Mouse (Mus musculus) midbrain, embryonic 15.5 days (tissue): ENCODE measurements around the gene Lzic. TPM values are rescaled to one million over a fixed set of nuclear protein-coding genes. Genes with fewer than 3 reads are reported as not detected.

Experiments used
- ATAC-seq: fragments of 200-750 bp; cut with Nextera tagmentation; replicated peaks from 2 replicates; pipeline ENCODE4 v1.8.0; 2017; ENCODE audit warnings: moderate TSS enrichment
- H3K27ac ChIP-seq: fragments of 300-500 bp; sonication (generic); 2 replicates; pipeline ENCODE4 v1.5.1; 2015; ENCODE audit warnings: mild to moderate bottlenecking, inconsistent platforms
- H3K27me3 ChIP-seq: fragments of 300-500 bp; sonication (generic); replicated peaks from 2 replicates; pipeline ENCODE4 v1.6.1; 2015; ENCODE audit warnings: inconsistent platforms
- H3K36me3 ChIP-seq: fragments of 300-500 bp; sonication (generic); replicated peaks from 2 replicates; pipeline ENCODE4 v1.6.1; 2015; ENCODE audit warnings: inconsistent platforms
- H3K4me1 ChIP-seq: fragments of 300-500 bp; sonication (generic); 2 replicates; pipeline ENCODE4 v1.6.1; 2015; ENCODE audit warnings: inconsistent platforms
- H3K4me2 ChIP-seq: fragments of 300-500 bp; sonication (generic); 2 replicates; pipeline ENCODE4 v1.6.1; 2015; ENCODE audit warnings: inconsistent platforms, mild to moderate bottlenecking, moderate library complexity
- H3K4me3 ChIP-seq: fragments of 300-500 bp; sonication (generic); 2 replicates; pipeline ENCODE4 v1.5.1; 2015; ENCODE audit warnings: mild to moderate bottlenecking, inconsistent platforms
- H3K9ac ChIP-seq: fragments of 300-500 bp; sonication (generic); 2 replicates; pipeline ENCODE4 v1.6.1; 2015; ENCODE audit warnings: mild to moderate bottlenecking, inconsistent platforms
- H3K9me3 ChIP-seq: fragments of 300-500 bp; sonication (generic); 2 replicates; pipeline ENCODE4 v1.6.1; 2016; ENCODE audit warnings: inconsistent platforms
- WGBS: fragments of 180-500 bp; shearing (Covaris S2); methylation state at CpG from one replicate; pipeline ENCODE4 v1.1.7; 2015; ENCODE audit warnings: mixed read lengths; 5-methylcytosine and 5-hydroxymethylcytosine counted together
- polyA plus RNA-seq: library from polyadenylated mRNA; unstranded; fragments of >200 nt; fragmentation: Nextera tagmentation; extraction: Ambion mirVana; gene quantifications from 2 replicates; pipeline ENCODE4 v1.2.1, GENCODE M21; 2015

Lzic gene
- polyA plus RNA-seq, 1 experiment from 2014 or later: 39.9 TPM

DNA sequence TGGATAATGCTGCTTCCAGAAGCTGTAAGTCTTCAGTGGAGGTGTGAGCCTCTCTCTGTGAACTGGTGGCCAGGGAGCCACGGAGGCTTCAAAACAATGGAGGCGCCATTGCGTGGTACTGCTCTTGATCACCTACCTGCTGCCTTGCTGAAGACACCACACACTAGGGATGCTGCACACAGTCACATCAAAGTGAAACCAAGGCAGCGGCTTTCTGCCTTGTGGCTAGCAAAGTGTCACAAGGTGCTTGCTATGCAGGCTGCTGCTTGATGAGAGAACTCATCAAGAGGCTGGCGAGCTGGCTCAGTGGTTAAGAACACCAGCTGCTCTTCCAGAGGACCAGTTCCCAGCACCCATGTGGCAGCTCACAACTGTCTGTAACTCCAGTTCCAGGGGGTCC, 30.7 kb downstream of the Lzic start:
- 92% methylated on average over 5 of the region's 5 CpGs for WGBS
- Histone ChIP-seq H3K9ac (no peak overlapping the region), H3K4me2 (no peak overlapping the region), H3K4me1 (peaks cover 24% of the 10 kb centered on the region), H3K36me3 (no peaks in the 10 kb centered on the region), H3K27me3 (no peaks in the 10 kb centered on the region), H3K4me3 (no peak overlapping the region), H3K27ac (no peak overlapping the region), H3K9me3 (no peaks in the 10 kb centered on the region)
- ATAC-seq: no peak

DNA sequence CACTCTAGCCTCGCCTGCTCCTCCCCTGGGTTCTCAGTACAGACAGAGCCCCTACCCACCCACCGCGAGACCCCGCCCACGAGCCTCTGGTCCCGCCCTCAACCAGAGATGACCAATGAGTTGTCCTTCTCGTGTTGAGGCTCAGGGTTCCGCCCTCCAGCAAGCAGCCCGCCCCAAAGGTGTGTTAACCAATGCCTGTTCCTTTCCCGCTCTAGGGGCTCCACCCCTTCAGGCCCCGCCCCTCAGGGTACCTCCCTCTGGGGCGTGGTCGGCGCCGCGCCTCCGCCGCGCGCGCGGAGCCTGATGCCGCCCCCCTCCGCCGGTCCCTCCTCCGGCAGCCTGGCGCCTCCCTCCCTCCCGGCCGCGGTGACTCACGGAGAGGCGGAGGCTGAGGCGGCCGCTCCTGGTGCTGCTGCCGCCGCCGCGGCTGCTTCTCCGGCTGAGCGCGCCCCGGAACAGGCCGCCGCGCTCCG, 32.9 kb downstream of the Lzic start, which contains the start of gene Ctnnbip1:
Gene Ctnnbip1 (plus strand): TSS at position 369 of the 473 bp plus-strand sequence.
- peaks cover 25% of the 10 kb centered on the region for H3K4me1 ChIP-seq
- peak within 1 kb of the TSS; percentile 77 for H3K4me3 ChIP-seq
- H3K27me3 ChIP-seq: no peaks in the 10 kb centered on the region
- H3K4me2 ChIP-seq: peak within 1 kb of the TSS; percentile 66
- peak within 1 kb of the TSS; percentile 66 for H3K27ac ChIP-seq
- H3K36me3 ChIP-seq: no peaks in the 10 kb centered on the region
- H3K9ac ChIP-seq: peak within 1 kb of the TSS; percentile 84
- no peaks in the 10 kb centered on the region for H3K9me3 ChIP-seq
- WGBS: under 1% methylated on average over 22 of the region's 46 CpGs
- peak; percentile 98 for ATAC-seq

DNA sequence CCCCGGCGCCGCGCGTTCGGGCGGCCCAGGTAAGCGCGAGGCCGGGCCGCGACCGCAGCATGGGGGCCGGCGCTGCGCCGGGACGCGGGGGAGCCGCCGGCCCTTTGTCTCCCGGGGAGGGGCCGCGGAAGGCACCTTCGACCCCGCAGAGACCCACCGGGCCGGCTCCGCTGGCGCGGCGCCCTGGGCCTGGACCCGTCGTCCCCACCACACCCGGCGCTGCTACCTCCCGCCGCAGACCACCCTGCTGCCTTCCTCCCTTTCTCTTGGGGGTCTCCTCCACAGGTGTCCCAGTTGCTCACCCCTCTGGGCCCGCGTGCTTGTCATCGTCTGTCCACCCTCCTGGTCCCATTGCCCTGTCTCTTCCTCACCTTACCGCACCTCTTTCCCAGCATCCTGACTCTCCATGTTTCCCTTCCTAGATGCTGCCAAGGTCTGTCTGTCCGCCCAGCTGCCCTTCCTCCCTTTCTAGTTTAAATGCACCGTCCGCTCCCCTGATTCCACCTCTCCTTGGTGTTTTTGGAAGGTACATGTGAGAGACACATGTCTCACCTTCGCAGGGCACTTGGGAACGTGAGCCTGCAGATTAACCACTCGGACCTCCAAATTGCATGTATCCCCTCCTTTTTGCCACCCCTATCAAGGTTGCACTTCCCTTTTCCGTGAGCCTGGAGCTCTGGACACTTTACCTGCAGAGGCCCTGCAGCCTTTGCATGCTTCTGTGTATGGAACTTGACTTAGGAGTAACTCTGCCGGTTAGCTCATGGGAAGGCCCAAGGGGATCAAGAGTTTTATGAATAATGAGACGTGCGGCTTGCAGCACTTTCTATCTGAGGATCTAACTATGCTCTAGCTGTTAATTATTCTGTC, 33.6 kb downstream of the Lzic start:
- Histone ChIP-seq H3K9ac (peak overlapping the region; percentile 84), H3K36me3 (no peaks in the 10 kb centered on the region), H3K4me2 (peak overlapping the region; percentile 66), H3K4me1 (peaks cover 28% of the 10 kb centered on the region), H3K27ac (peak overlapping the region; percentile 66), H3K4me3 (peak overlapping the region; percentile 77), H3K27me3 (no peaks in the 10 kb centered on the region), H3K9me3 (no peaks in the 10 kb centered on the region)
- 3% methylated on average over 37 of the region's 52 CpGs for WGBS
- peak; percentile 46 for ATAC-seq

DNA sequence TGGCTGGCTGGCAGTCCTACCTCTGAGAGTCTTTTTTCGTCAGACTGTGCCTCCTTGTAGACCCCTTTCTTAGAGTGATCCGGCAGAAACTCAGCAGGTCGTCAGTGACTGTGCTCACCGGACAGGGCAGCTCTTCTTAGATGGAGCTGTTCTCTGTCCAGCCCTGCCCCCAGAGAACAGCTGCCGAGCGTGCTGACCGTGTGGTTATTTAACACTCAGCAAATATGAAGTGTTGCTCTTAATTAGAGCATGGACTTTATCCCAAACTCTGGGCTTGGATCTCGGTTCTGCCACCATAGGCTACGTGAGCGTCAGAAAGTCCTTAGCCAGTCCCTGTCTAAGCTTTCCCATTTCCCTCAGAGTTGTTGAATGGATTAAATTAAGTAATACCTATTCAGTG, 36.2 kb downstream of the Lzic start:
- Histone ChIP-seq H3K27ac (no peak overlapping the region), H3K4me1 (peaks cover 41% of the 10 kb centered on the region), H3K4me3 (no peak overlapping the region), H3K4me2 (no peak overlapping the region), H3K9ac (no peak overlapping the region), H3K9me3 (no peaks in the 10 kb centered on the region), H3K36me3 (no peaks in the 10 kb centered on the region), H3K27me3 (no peaks in the 10 kb centered on the region)
- ATAC-seq: no peak
- 71% methylated on average over 10 of the region's 10 CpGs for WGBS

DNA sequence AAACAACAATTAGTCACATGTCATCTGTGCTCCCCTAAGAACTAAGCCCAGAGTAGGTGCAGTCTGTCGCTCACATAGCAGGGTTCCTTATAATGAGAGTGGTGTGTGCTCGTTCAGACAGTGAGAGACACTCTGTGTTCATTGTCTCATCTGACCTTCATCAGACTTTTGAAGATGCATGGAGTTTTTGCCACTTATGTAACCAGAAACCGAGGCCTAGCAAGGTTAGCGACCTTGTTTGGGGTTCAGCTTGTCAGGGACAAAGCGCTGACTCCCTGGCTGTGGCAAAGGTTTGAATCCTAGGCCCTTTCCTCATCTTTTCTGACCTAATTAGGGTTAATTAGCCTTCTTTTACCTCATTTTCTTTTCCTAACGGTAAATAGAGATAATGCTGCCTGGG, 38.9 kb downstream of the Lzic start:
- no peak for ATAC-seq
- 74% methylated on average over 6 of the region's 6 CpGs for WGBS
- no peaks in the 10 kb centered on the region for H3K27me3 ChIP-seq
- no peak overlapping the region for H3K4me3 ChIP-seq
- no peak overlapping the region for H3K27ac ChIP-seq
- no peaks in the 10 kb centered on the region for H3K9me3 ChIP-seq
- H3K4me2 ChIP-seq: no peak overlapping the region
- H3K9ac ChIP-seq: no peak overlapping the region
- H3K36me3 ChIP-seq: no peaks in the 10 kb centered on the region
- peaks cover 41% of the 10 kb centered on the region for H3K4me1 ChIP-seq

DNA sequence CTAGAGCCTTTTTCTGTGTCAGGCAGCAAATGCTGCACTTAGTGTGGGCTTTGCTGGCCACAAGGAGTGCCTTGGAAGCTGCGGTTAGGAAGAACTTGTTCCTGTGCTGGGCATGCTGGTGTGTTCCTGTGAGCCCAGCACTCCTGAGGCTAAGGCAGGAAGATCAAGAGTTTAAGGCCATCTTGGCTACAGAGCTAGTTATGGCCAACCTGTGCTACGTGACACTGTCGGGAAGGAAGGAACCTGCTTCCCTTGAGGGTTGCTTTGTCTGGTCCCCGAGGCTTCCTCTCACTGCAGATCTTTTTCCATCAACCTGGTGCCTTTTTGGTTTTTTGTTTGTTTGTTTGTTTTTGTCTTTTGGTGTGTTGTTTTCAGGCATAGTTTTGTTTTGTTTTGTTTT, 40.1 kb downstream of the Lzic start:
- H3K9ac ChIP-seq: no peak overlapping the region
- no peak overlapping the region for H3K27ac ChIP-seq
- no peak overlapping the region for H3K4me3 ChIP-seq
- no peak for ATAC-seq
- peaks cover 36% of the 10 kb centered on the region for H3K4me1 ChIP-seq
- no peaks in the 10 kb centered on the region for H3K9me3 ChIP-seq
- no peaks in the 10 kb centered on the region for H3K27me3 ChIP-seq
- no peak overlapping the region for H3K4me2 ChIP-seq
- no peaks in the 10 kb centered on the region for H3K36me3 ChIP-seq
- 87% methylated on average over 4 of the region's 4 CpGs for WGBS

DNA sequence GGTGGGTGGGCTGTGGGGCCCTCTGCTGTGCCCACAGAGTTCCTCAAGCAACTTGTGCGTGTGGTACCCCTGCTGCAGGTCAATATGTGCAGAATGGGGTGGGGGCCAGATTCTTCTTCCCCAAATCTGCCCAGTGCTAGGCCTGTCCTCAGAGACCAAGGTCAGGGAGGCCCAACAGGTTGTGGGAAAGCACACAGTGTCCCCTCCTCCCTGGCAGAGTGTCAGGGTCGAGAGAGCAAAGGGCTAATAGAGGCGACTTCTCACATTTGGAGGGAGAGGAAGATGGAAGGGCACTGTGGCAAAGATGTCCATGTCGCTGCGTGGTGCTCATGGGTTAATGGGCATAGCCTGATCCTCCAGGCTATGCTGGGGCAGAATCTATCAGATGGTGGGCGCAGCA, 40.8 kb downstream of the Lzic start:
- peaks cover 31% of the 10 kb centered on the region for H3K4me1 ChIP-seq
- H3K36me3 ChIP-seq: no peaks in the 10 kb centered on the region
- no peaks in the 10 kb centered on the region for H3K9me3 ChIP-seq
- no peak overlapping the region for H3K4me2 ChIP-seq
- H3K27me3 ChIP-seq: no peaks in the 10 kb centered on the region
- 73% methylated on average over 6 of the region's 6 CpGs for WGBS
- ATAC-seq: no peak
- H3K4me3 ChIP-seq: no peak overlapping the region
- H3K9ac ChIP-seq: no peak overlapping the region
- H3K27ac ChIP-seq: no peak overlapping the region

DNA sequence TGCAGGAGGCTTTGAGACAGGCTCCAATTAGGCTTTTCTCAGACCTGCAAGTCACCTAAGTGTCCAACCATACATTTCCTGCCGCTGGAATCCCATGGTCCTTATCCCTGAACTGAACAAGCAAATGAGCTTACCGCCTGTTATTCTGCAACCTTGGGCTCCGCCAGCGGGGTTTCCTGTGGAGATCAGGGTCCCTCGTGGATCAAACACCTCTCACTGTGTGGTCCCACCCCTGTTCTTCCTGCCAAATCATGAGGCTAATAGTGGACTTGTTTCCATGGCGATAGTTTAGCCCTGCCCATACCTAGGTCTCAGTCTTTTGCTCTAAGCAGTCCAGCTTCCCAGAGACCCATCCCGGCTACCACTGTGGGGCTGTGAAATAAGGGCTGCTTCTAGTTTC, 41.3 kb downstream of the Lzic start:
- WGBS: 33% methylated on average over 7 of the region's 7 CpGs
- Histone ChIP-seq H3K4me3 (no peak overlapping the region), H3K27me3 (no peaks in the 10 kb centered on the region), H3K9me3 (no peaks in the 10 kb centered on the region), H3K4me2 (no peak overlapping the region), H3K27ac (no peak overlapping the region), H3K36me3 (no peaks in the 10 kb centered on the region), H3K4me1 (peaks cover 26% of the 10 kb centered on the region), H3K9ac (no peak overlapping the region)
- peak; percentile 27; the same call in 1 of the 2 replicates for ATAC-seq

DNA sequence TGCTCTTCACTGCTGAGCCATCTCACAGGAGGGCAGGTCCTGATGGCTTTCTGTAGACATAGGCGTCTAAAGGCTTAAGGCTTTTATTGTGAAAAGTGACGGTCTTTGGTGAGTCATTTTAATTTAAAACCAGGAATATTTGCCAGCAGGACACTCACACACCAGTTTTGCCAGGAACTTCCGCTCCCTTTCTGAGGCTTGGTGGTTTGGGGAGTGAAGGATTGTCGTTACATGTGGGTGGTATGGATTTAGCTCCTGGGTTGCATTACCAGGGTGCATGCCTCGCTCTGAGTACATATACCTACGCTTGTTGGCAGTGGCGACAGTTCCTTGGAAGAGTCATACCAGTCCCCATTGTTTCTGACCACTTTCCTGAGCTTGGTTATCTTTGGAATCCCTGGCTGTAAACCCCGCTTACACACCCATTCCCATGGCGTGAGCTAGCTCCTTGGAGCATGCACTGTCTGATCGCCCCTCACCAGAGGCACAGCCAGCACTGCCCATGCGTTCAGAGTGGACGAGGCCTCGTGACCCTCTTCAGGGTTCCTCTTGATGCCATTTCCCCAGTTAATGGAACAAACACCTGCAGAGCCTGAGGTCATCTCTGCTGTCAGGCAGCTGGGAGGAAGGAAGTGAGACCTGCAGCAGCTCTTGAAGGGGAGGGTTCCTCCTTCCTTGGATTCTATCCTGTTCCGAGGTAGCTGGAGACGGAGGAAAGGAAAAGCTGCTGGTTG, 42.8 kb downstream of the Lzic start:
- H3K9me3 ChIP-seq: no peaks in the 10 kb centered on the region
- no peak overlapping the region for H3K9ac ChIP-seq
- peaks cover 24% of the 10 kb centered on the region for H3K4me1 ChIP-seq
- H3K27me3 ChIP-seq: no peaks in the 10 kb centered on the region
- no peak for ATAC-seq
- H3K27ac ChIP-seq: no peak overlapping the region
- 84% methylated on average over 15 of the region's 15 CpGs for WGBS
- H3K4me3 ChIP-seq: no peak overlapping the region
- no peak overlapping the region for H3K4me2 ChIP-seq
- H3K36me3 ChIP-seq: no peaks in the 10 kb centered on the region

DNA sequence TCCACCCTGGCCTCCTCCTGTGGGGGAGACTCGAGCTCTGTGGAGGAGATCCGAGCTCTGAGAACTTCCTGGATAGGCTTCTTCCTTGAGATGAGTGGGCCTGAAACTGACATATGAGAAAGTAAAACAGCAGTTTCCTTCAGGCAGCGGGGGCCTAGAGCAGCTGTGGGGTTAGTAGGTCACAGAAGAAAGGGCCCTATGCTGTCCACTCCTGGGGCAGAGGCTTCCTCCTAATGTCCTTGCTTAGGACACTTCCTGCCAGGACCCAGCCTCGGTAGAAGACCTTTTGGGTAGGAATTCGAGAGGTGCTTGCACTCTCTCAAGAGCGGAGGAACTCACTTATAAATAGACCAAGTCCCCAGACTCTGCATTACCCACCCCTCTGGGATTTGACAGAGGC, 44.7 kb downstream of the Lzic start:
- Histone ChIP-seq H3K9me3 (no peaks in the 10 kb centered on the region), H3K4me3 (no peak overlapping the region), H3K4me2 (no peak overlapping the region), H3K4me1 (peaks cover 20% of the 10 kb centered on the region), H3K27ac (no peak overlapping the region), H3K36me3 (no peaks in the 10 kb centered on the region), H3K27me3 (no peaks in the 10 kb centered on the region), H3K9ac (no peak overlapping the region)
- ATAC-seq: no peak
- 86% methylated on average over 6 of the region's 6 CpGs for WGBS

DNA sequence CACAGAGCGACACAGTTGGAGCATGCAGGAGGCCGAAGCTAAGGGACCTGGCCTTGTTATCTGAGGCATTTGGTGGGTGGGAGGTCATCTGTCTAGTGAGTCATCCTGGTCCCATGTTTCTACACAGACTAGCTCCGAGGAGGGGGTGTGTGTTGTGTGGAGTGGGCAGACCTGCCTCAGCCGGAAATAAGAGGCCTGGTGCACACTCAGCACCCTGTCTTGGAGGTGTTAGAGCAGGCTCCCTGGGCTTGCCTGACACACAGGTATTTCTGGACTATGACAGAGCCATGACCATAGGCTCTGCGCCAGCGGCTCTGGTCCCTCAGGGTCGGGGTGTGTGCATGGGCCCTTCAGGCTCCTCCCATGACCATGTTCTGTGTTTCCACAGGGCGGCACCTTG, 54.4 kb downstream of the Lzic start:
- H3K9me3 ChIP-seq: no peaks in the 10 kb centered on the region
- H3K27me3 ChIP-seq: no peaks in the 10 kb centered on the region
- H3K4me2 ChIP-seq: no peak overlapping the region
- no peak overlapping the region for H3K9ac ChIP-seq
- ATAC-seq: no peak
- WGBS: 84% methylated on average over 8 of the region's 8 CpGs
- peaks cover 17% of the 10 kb centered on the region; the same call in 1 of the 2 replicates for H3K4me1 ChIP-seq
- no peak overlapping the region for H3K27ac ChIP-seq
- H3K36me3 ChIP-seq: no peaks in the 10 kb centered on the region
- H3K4me3 ChIP-seq: no peak overlapping the region

DNA sequence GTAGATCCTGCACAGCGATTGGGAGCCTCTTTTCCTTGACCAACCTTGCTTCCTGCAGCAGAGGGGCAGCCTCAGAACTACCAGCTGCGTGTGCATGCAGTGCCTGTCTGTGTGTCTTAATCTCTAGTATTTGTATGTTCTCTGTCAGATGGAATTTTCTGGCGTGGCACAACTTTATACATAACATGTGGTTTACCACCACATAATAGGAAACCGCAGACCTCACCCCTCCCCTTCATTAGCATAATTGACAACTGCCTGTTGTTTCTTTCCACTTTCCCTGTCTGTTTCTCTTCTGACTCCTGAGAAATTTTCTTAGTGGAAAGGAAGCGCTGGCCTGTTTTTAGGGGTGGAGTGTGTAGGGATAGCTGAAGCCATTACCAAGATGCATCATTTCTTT, 56.9 kb downstream of the Lzic start:
- ATAC-seq: no peak

More for the DNA sequence above, 56.9 kb downstream of the Lzic start:
- H3K4me1 ChIP-seq: peaks cover 17% of the 10 kb centered on the region; the same call in 1 of the 2 replicates
- no peak overlapping the region for H3K27ac ChIP-seq
- WGBS: 64% methylated on average over 5 of the region's 5 CpGs
- H3K9ac ChIP-seq: no peak overlapping the region
- H3K27me3 ChIP-seq: no peaks in the 10 kb centered on the region
- peaks cover 12% of the 10 kb centered on the region; the same call in 1 of the 2 replicates for H3K36me3 ChIP-seq
- H3K4me2 ChIP-seq: no peak overlapping the region
- no peak overlapping the region for H3K4me3 ChIP-seq
- no peaks in the 10 kb centered on the region for H3K9me3 ChIP-seq
